Mouse (Mus musculus): ENCODE results near the gene Podxl. TPM values are rescaled to one million over a fixed set of nuclear protein-coding genes. Genes with fewer than 3 reads are reported as not detected.

Podxl gene
- polyA plus RNA-seq (2016; fragmentation: Nextera tagmentation; extraction: Ambion mirVana) = 12.8 and 14.8 TPM in 2 replicates

- ATAC-seq (ENCODE audit: low FRiP score, low read depth) = peak; percentile 88
- peak within 1 kb of the TSS; percentile 94 for H3K4me2 ChIP-seq (replicated peaks)
These were observed at the start of gene Podxl for GRCm38 (mm10) chr6:31563235-31564181. Gene Podxl, minus strand, starts transcription at chr6:31563981.

GRCm38 (mm10) chr6:31612560-31613270, 48.9 kb upstream of the Podxl start:
- no peak overlapping the region for H3K27ac ChIP-seq
- no peak for ATAC-seq (ENCODE audit: low FRiP score, low read depth)

More at GRCm38 (mm10) chr6:31563235-31564181, at the start of gene Podxl:
- H3K4me3 ChIP-seq = peak within 1 kb of the TSS; percentile 67
- peaks cover 33% of the 10 kb centered on the region for H3K4me1 ChIP-seq
- H3K36me3 ChIP-seq = no peaks in the 10 kb centered on the region
- H3K9ac ChIP-seq = peak within 1 kb of the TSS; percentile 77
- no peak within 1 kb of the TSS for H3K27ac ChIP-seq
- WGBS = under 1% methylated on average over 87 of the region's 91 CpGs
- no peaks in the 10 kb centered on the region for H3K9me3 ChIP-seq
- H3K27me3 ChIP-seq (replicated peaks) = peaks cover 4% of the 10 kb centered on the region; the same call in 1 of the 2 replicates

GRCm38 (mm10) chr6:31606429-31606828, 42.6 kb upstream of the Podxl start:
- no peaks in the 10 kb centered on the region for H3K9me3 ChIP-seq
- no peak overlapping the region for H3K4me2 ChIP-seq (replicated peaks)
- ATAC-seq (ENCODE audit: low FRiP score, low read depth) = no peak
- H3K4me3 ChIP-seq = no peak overlapping the region
- H3K4me1 ChIP-seq = no peaks in the 10 kb centered on the region
- H3K36me3 ChIP-seq = no peaks in the 10 kb centered on the region
- H3K27ac ChIP-seq = no peak overlapping the region
- H3K9ac ChIP-seq = no peak overlapping the region
- H3K27me3 ChIP-seq (replicated peaks) = no peaks in the 10 kb centered on the region
- 84% methylated on average over 4 of the region's 4 CpGs for WGBS

More at GRCm38 (mm10) chr6:31612560-31613270, 48.9 kb upstream of the Podxl start:
- H3K36me3 ChIP-seq = no peaks in the 10 kb centered on the region
- H3K27me3 ChIP-seq (replicated peaks) = no peaks in the 10 kb centered on the region
- H3K9me3 ChIP-seq = no peaks in the 10 kb centered on the region
- WGBS = 90% methylated on average over 17 of the region's 17 CpGs
- no peak overlapping the region for H3K9ac ChIP-seq
- no peak overlapping the region for H3K4me3 ChIP-seq
- H3K4me2 ChIP-seq (replicated peaks) = no peak overlapping the region
- no peaks in the 10 kb centered on the region for H3K4me1 ChIP-seq

- no peak overlapping the region for H3K4me3 ChIP-seq
- H3K9me3 ChIP-seq = no peaks in the 10 kb centered on the region
- no peak overlapping the region for H3K9ac ChIP-seq
- no peaks in the 10 kb centered on the region for H3K36me3 ChIP-seq
- H3K4me2 ChIP-seq (replicated peaks) = no peak overlapping the region
- no peaks in the 10 kb centered on the region for H3K27me3 ChIP-seq (replicated peaks)
- 88% methylated on average over 7 of the region's 7 CpGs for WGBS
- H3K4me1 ChIP-seq = peaks cover 12% of the 10 kb centered on the region
- H3K27ac ChIP-seq = no peak overlapping the region
- no peak for ATAC-seq (ENCODE audit: low FRiP score, low read depth)
These were observed 41.0 kb upstream of the Podxl start for GRCm38 (mm10) chr6:31604629-31605265.

- Histone ChIP-seq H3K9ac (no peak overlapping the region), H3K4me2 (replicated peaks) (no peak overlapping the region), H3K4me1 (peaks cover 23% of the 10 kb centered on the region), H3K27me3 (replicated peaks) (no peaks in the 10 kb centered on the region), H3K9me3 (no peaks in the 10 kb centered on the region), H3K4me3 (no peak overlapping the region), H3K27ac (no peak overlapping the region), H3K36me3 (no peaks in the 10 kb centered on the region)
- ATAC-seq (ENCODE audit: low FRiP score, low read depth) = no peak
- WGBS = 91% methylated on average over 4 of the region's 4 CpGs
These were observed 38.7 kb upstream of the Podxl start for GRCm38 (mm10) chr6:31602489-31602888.

- Histone ChIP-seq H3K4me3 (no peak overlapping the region), H3K27me3 (replicated peaks) (no peaks in the 10 kb centered on the region), H3K9me3 (no peaks in the 10 kb centered on the region), H3K27ac (no peak overlapping the region), H3K36me3 (no peaks in the 10 kb centered on the region), H3K4me1 (peaks cover 36% of the 10 kb centered on the region), H3K4me2 (replicated peaks) (no peak overlapping the region), H3K9ac (no peak overlapping the region)
- no peak for ATAC-seq (ENCODE audit: low FRiP score, low read depth)
- WGBS = 20% methylated on average over 3 of the region's 3 CpGs
These were observed 37.4 kb upstream of the Podxl start for GRCm38 (mm10) chr6:31601131-31601530.

GRCm38 (mm10) chr6:31599863-31600262, 36.1 kb upstream of the Podxl start:
- WGBS = 6% methylated on average over 3 of the region's 3 CpGs

GRCm38 (mm10) chr6:31598349-31598911, 34.6 kb upstream of the Podxl start:
- H3K27ac ChIP-seq = no peak overlapping the region
- no peaks in the 10 kb centered on the region for H3K9me3 ChIP-seq
- no peak overlapping the region for H3K9ac ChIP-seq
- H3K4me1 ChIP-seq = peaks cover 37% of the 10 kb centered on the region
- no peak overlapping the region for H3K4me3 ChIP-seq
- H3K4me2 ChIP-seq (replicated peaks) = no peak overlapping the region
- ATAC-seq (ENCODE audit: low FRiP score, low read depth) = no peak
- no peaks in the 10 kb centered on the region for H3K36me3 ChIP-seq
- H3K27me3 ChIP-seq (replicated peaks) = no peaks in the 10 kb centered on the region
- 76% methylated on average over 6 of the region's 6 CpGs for WGBS

More at GRCm38 (mm10) chr6:31599863-31600262, 36.1 kb upstream of the Podxl start:
- H3K9ac ChIP-seq = no peak overlapping the region
- no peak overlapping the region for H3K27ac ChIP-seq
- H3K36me3 ChIP-seq = no peaks in the 10 kb centered on the region
- no peak overlapping the region for H3K4me3 ChIP-seq
- no peaks in the 10 kb centered on the region for H3K27me3 ChIP-seq (replicated peaks)
- peak overlapping the region; percentile 2; the same call in 1 of the 2 replicates for H3K4me2 ChIP-seq (replicated peaks)
- peaks cover 37% of the 10 kb centered on the region for H3K4me1 ChIP-seq
- no peaks in the 10 kb centered on the region for H3K9me3 ChIP-seq
- ATAC-seq (ENCODE audit: low FRiP score, low read depth) = 0 out of 2 replicates have a peak, but pooled peaks have one; percentile 7

- Histone ChIP-seq H3K27ac (no peak overlapping the region), H3K4me2 (replicated peaks) (peak overlapping the region; percentile 32), H3K9me3 (no peaks in the 10 kb centered on the region), H3K27me3 (replicated peaks) (no peaks in the 10 kb centered on the region), H3K4me3 (no peak overlapping the region), H3K9ac (no peak overlapping the region), H3K4me1 (peaks cover 37% of the 10 kb centered on the region), H3K36me3 (no peaks in the 10 kb centered on the region)
- no peak; the same call in 1 of the 2 replicates for ATAC-seq (ENCODE audit: low FRiP score, low read depth)
- 17% methylated on average over 4 of the region's 4 CpGs for WGBS
These were observed 33.3 kb upstream of the Podxl start for GRCm38 (mm10) chr6:31597136-31597460.

GRCm38 (mm10) chr6:31596346-31597135, 32.8 kb upstream of the Podxl start:
- 9% methylated on average over 20 of the region's 20 CpGs for WGBS
- Histone ChIP-seq H3K4me2 (replicated peaks) (peak overlapping the region; percentile 32), H3K9ac (no peak overlapping the region), H3K36me3 (no peaks in the 10 kb centered on the region), H3K4me1 (peaks cover 37% of the 10 kb centered on the region), H3K9me3 (no peaks in the 10 kb centered on the region), H3K27me3 (replicated peaks) (no peaks in the 10 kb centered on the region), H3K27ac (peak overlapping the region; percentile 72), H3K4me3 (no peak overlapping the region)
- ATAC-seq (ENCODE audit: low FRiP score, low read depth) = peak; percentile 79

- H3K27me3 ChIP-seq (replicated peaks) = no peaks in the 10 kb centered on the region
- no peak overlapping the region for H3K27ac ChIP-seq
- peaks cover 17% of the 10 kb centered on the region for H3K4me1 ChIP-seq
- no peak for ATAC-seq (ENCODE audit: low FRiP score, low read depth)
- H3K36me3 ChIP-seq = no peaks in the 10 kb centered on the region
- H3K4me2 ChIP-seq (replicated peaks) = no peak overlapping the region
- H3K9me3 ChIP-seq = no peaks in the 10 kb centered on the region
- H3K4me3 ChIP-seq = no peak overlapping the region
- H3K9ac ChIP-seq = no peak overlapping the region
- WGBS = 76% methylated on average over 1 of the region's 1 CpGs
These were observed 28.9 kb upstream of the Podxl start for GRCm38 (mm10) chr6:31592579-31593238.

Data from neural tube, embryonic 12.5 days (tissue).